Mouse (Mus musculus) cerebellum, adult (tissue): ENCODE results near the gene Rab1b.
"Not testable (repeated sequence)": the region's sequence is repeated elsewhere in the genome, so short reads cannot be mapped to it uniquely, and the experiment has no call there.

ENCODE experiments used
- ATAC-seq: cut with Nextera tagmentation; 2 replicates; pipeline ENCODE4 v1.9.2; 2017; ENCODE audit warnings: mild to moderate bottlenecking, moderate library complexity, mixed read lengths; ENCODE audit not compliant: insufficient number of reproducible peaks, low FRiP score, low TSS enrichment

Rab1b gene

GRCm38 (mm10) chr19:5098363-5099143 lies 8.3 kb downstream of the Rab1b start, which contains the start of gene Cnih2:
TSS of gene Cnih2 (minus strand) at chr19:5098521.
- no peak for ATAC-seq

GRCm38 (mm10) chr19:5097521-5098362 lies 9.1 kb downstream of the Rab1b start:
- no peak for ATAC-seq

GRCm38 (mm10) chr19:5095887-5096474 lies 10.9 kb downstream of the Rab1b start:
- ATAC-seq, result no peak

GRCm38 (mm10) chr19:5094746-5095417 lies 12.0 kb downstream of the Rab1b start:
- no peak for ATAC-seq

- ATAC-seq, result peak; percentile 54; the same call in 1 of the 2 replicates
These were observed 12.6 kb downstream of the Rab1b start for GRCm38 (mm10) chr19:5094243-5094632.

- ATAC-seq, result no peak
These were observed 13.2 kb downstream of the Rab1b start for GRCm38 (mm10) chr19:5093481-5094242.

GRCm38 (mm10) chr19:5092083-5092482 lies 14.8 kb downstream of the Rab1b start:
- ATAC-seq, result no peak

GRCm38 (mm10) chr19:5089324-5089723 lies 17.5 kb downstream of the Rab1b start:
- no peak for ATAC-seq

GRCm38 (mm10) chr19:5087884-5088728 lies 18.8 kb downstream of the Rab1b start, which contains the start of gene Yif1a:
TSS of gene Yif1a (plus strand) at chr19:5088538.
- ATAC-seq, result peak; percentile 77

- not testable (repeated sequence) for ATAC-seq
These were observed 20.3 kb downstream of the Rab1b start for GRCm38 (mm10) chr19:5086533-5086932.

GRCm38 (mm10) chr19:5085145-5085863 lies 21.6 kb downstream of the Rab1b start, which contains the start of gene Tmem151a:
TSS of gene Tmem151a (minus strand) at chr19:5085531.
- ATAC-seq, result peak; percentile 11; the same call in 1 of the 2 replicates

- no peak for ATAC-seq
These were observed 22.1 kb downstream of the Rab1b start for GRCm38 (mm10) chr19:5084834-5085144.

GRCm38 (mm10) chr19:5083961-5084833 lies 22.7 kb downstream of the Rab1b start:
- ATAC-seq, result no peak

GRCm38 (mm10) chr19:5082596-5082995 lies 24.3 kb downstream of the Rab1b start:
- ATAC-seq, result no peak

- ATAC-seq, result no peak
These were observed 24.9 kb downstream of the Rab1b start for GRCm38 (mm10) chr19:5082005-5082404.

GRCm38 (mm10) chr19:5079279-5079678 lies 27.6 kb downstream of the Rab1b start:
- ATAC-seq, result no peak

- no peak for ATAC-seq
These were observed 33.4 kb downstream of the Rab1b start for GRCm38 (mm10) chr19:5073518-5073917.
